Mouse (Mus musculus): ENCODE measurements around the gene Myo6.

Gene Myo6

GRCm38 (mm10) chr9:80233831-80234455 is 69.1 kb downstream of the Myo6 start:
- no peak for DNase-seq (ENCODE audit: low spot score in 2 of 2)

- DNase-seq (ENCODE audit: low spot score in 2 of 2): no peak
Measured at GRCm38 (mm10) chr9:80237184-80237799, 72.5 kb downstream of the Myo6 start.

GRCm38 (mm10) chr9:80241719-80242118 is 76.9 kb downstream of the Myo6 start:
- peak in 1 of 2 experiments; percentile 6 for DNase-seq (ENCODE audit: low spot score in 2 of 2)

GRCm38 (mm10) chr9:80252146-80252545 is 87.3 kb downstream of the Myo6 start:
- DNase-seq (ENCODE audit: low spot score in 2 of 2): no peak

GRCm38 (mm10) chr9:80253241-80253640 is 88.4 kb downstream of the Myo6 start:
- DNase-seq (ENCODE audit: low spot score in 2 of 2): no peak

GRCm38 (mm10) chr9:80256561-80256960 is 91.7 kb downstream of the Myo6 start:
- DNase-seq (ENCODE audit: low spot score in 2 of 2): no peak

- no peak for DNase-seq (ENCODE audit: low spot score in 2 of 2)
Measured at GRCm38 (mm10) chr9:80258396-80258795, 93.6 kb downstream of the Myo6 start.

- DNase-seq (ENCODE audit: low spot score in 2 of 2): no peak
Measured at GRCm38 (mm10) chr9:80260905-80261304, 96.1 kb downstream of the Myo6 start.

GRCm38 (mm10) chr9:80262367-80263026 is 97.7 kb downstream of the Myo6 start:
- peak in 1 of 2 experiments; percentile 6 for DNase-seq (ENCODE audit: low spot score in 2 of 2)

- no peak for DNase-seq (ENCODE audit: low spot score in 2 of 2)
Measured at GRCm38 (mm10) chr9:80266086-80266485, 101.3 kb downstream of the Myo6 start.

GRCm38 (mm10) chr9:80266507-80266906 is 101.7 kb downstream of the Myo6 start:
- DNase-seq (ENCODE audit: low spot score in 2 of 2): no peak

- DNase-seq (ENCODE audit: low spot score in 2 of 2): no peak
Measured at GRCm38 (mm10) chr9:80269596-80269995, 104.8 kb downstream of the Myo6 start.

GRCm38 (mm10) chr9:80272951-80273350 is 108.1 kb downstream of the Myo6 start:
- no peak for DNase-seq (ENCODE audit: low spot score in 2 of 2)

GRCm38 (mm10) chr9:80275053-80275771 is 110.4 kb downstream of the Myo6 start:
- no peak for DNase-seq (ENCODE audit: low spot score in 2 of 2)

- DNase-seq (ENCODE audit: low spot score in 2 of 2): no peak
Measured at GRCm38 (mm10) chr9:80275772-80276134, 110.9 kb downstream of the Myo6 start.

GRCm38 (mm10) chr9:80277157-80277556 is 112.3 kb downstream of the Myo6 start:
- DNase-seq (ENCODE audit: low spot score in 2 of 2): no peak

- no peak for DNase-seq (ENCODE audit: low spot score in 2 of 2)
Measured at GRCm38 (mm10) chr9:80277770-80278169, 112.9 kb downstream of the Myo6 start.

- DNase-seq (ENCODE audit: low spot score in 2 of 2): no peak
Measured at GRCm38 (mm10) chr9:80280724-80281123, 115.9 kb downstream of the Myo6 start.

GRCm38 (mm10) chr9:80282426-80282825 is 117.6 kb downstream of the Myo6 start:
- DNase-seq (ENCODE audit: low spot score in 2 of 2): no peak

GRCm38 (mm10) chr9:80284539-80285174 is 119.8 kb downstream of the Myo6 start:
- no peak for DNase-seq (ENCODE audit: low spot score in 2 of 2)

- DNase-seq (ENCODE audit: low spot score in 2 of 2): no peak
Measured at GRCm38 (mm10) chr9:80286845-80287244, 122.0 kb downstream of the Myo6 start.

GRCm38 (mm10) chr9:80293056-80293584 is 128.3 kb downstream of the Myo6 start:
- no peak for DNase-seq (ENCODE audit: low spot score in 2 of 2)

All from heart, adult 9 months (tissue).